Mouse (Mus musculus): Measurements from ENCODE around the gene Cfap20.

DNA sequence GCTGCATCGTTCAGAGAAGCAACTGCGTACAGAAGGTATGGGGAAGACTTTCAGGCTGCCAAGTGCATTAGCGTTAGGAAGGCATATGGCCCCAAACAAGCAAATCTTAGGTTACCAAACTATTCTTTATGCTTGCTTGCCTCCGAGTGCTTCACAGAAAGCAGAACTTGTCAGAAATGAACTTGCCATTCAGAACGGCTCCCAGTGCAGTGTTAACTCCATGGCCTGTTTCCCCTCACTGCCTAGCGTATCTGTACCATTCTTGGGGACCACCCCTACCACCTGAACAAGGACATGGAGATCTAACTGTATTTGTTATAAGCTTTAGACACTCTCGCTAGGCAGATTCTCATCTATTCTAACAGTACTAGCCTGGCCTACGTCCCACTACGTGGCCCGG, 47.4 kb downstream of the Cfap20 start:
- TF ChIP-seq CTCF (IDR thresholded peaks at IDR 0.05 in 2 of 3, conservative IDR thresholded peaks at IDR 0.05 in 1 of 3; ENCODE audit: control insufficient read depth in 1 of 3, insufficient read depth in 1 of 3, low read depth in 2 of 3, low read length in 3 of 3, poor library complexity in 1 of 3, severe bottlenecking in 1 of 3) (no peak), SIN3A (IDR thresholded peaks at IDR 0.05; ENCODE audit: low read length) (no peak), RCOR1 (IDR thresholded peaks at IDR 0.05; ENCODE audit: low read depth, low read length) (no peak), POLR2AphosphoS5 (IDR thresholded peaks at IDR 0.05; ENCODE audit: borderline replicate concordance, low read depth, low read length) (no peak), POLR2A (IDR thresholded peaks at IDR 0.05; ENCODE audit: control insufficient read depth in 1 of 2, insufficient read depth in 1 of 2, low read depth in 1 of 2, low read length in 2 of 2, poor library complexity in 1 of 2) (no peak), CHD2 (IDR thresholded peaks at IDR 0.05; ENCODE audit: low read length) (no peak), MYB (IDR thresholded peaks at IDR 0.05; ENCODE audit: low read depth, low read length) (no peak), ZC3H11A (IDR thresholded peaks at IDR 0.05; ENCODE audit: low read depth, low read length) (no peak)
